Comparison of ENCODE assay signal across 8 mouse cellular contexts in the genomic region with DNA sequence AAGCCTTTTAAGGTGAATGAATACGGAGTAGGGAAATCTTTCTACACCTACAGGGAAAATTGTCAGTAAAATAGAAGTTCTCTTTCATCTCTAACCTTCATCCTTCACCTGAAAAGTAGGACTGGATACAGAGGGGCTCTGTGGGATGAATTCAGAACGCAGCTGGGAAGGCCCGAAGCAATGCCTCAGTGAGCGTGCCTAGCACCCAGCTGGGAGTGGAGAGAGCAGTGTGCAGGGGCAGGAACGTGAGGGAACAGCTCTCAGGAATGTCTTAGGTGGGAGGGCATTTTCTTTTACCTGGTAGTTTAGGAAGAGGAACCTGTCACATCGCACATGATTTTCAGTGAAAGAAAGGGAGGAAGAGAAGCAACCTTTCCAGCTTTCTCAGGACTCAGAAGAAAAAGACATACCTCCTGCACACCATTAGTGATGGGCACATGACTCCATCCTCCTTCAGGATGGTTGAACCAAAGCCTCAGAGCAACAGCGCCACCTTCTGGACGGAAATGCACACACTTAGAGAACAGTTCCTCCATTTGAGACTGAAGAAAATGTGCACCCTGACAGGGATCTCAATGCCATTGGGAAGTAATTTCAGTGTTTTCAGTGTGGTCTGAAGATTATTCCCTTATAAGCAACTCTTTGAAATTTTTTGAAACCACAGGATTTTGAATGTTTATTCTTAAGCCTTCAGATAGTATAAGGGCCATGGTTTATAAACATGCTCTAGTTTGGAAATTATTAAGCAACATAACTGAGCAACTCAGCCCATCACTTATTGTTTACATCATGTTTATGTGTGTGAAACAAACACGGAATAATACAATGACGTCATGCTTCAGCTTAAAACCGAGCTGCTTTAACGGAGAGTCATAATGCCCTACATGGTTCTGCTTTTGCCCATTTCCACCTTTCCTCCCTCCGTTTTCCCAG.
DNase-seq lines count a peak whose midpoint lies in the region; ATAC-seq lines count a peak whose summit lies in the region.

No protein-coding gene starts in this region.

- no peak overlapping the region for H3K4me2 ChIP-seq in liver, embryonic 12.5 days
- no peak overlapping the region for H3K4me2 ChIP-seq in intestine, embryonic 15.5 days (replicated peaks)
- no peak overlapping the region for H3K4me2 ChIP-seq in midbrain, embryonic 14.5 days (ENCODE audit: low read length)

- H3K4me3 ChIP-seq in liver, embryonic 12.5 days, result no peak overlapping the region
- no peak overlapping the region for H3K4me3 ChIP-seq in intestine, embryonic 15.5 days (replicated peaks)
- H3K4me3 ChIP-seq in midbrain, embryonic 14.5 days (replicated peaks; ENCODE audit: low read depth, low read length), result no peak overlapping the region

- 26% methylated on average over 13 of the region's 13 CpGs for WGBS in liver, embryonic 12.5 days (ENCODE audit: insufficient replicate concordance)
- 35% methylated on average over 13 of the region's 13 CpGs for WGBS in intestine, embryonic 15.5 days
- WGBS in midbrain, embryonic 14.5 days, result 33% methylated on average over 13 of the region's 13 CpGs

- H3K9ac ChIP-seq in liver, embryonic 12.5 days, result no peak overlapping the region
- no peak overlapping the region for H3K9ac ChIP-seq in intestine, embryonic 15.5 days
- no peak overlapping the region for H3K9ac ChIP-seq in midbrain, embryonic 14.5 days (replicated peaks; ENCODE audit: low read length)

- peak; percentile 67 for DNase-seq in liver
- peak; percentile 85 for DNase-seq in gastrocnemius, postnatal 10 days
- DNase-seq in left cerebral cortex, postnatal 25 days (ENCODE audit: low spot score in 2 of 2), result peak; percentile 68 to 75
- DNase-seq in midbrain, embryonic 14.5 days, result peak; percentile 91
- peak; percentile 15 for DNase-seq in splenic B cell, adult 2 months (ENCODE audit: low read depth, low spot score)

- no peaks in the 10 kb centered on the region for H3K36me3 ChIP-seq in liver, embryonic 12.5 days
- H3K36me3 ChIP-seq in intestine, embryonic 15.5 days, result no peaks in the 10 kb centered on the region
- H3K36me3 ChIP-seq in midbrain, embryonic 14.5 days (ENCODE audit: control insufficient read depth, insufficient read depth, low read length), result no peaks in the 10 kb centered on the region
- H3K36me3 ChIP-seq in splenic B cell, adult 2 months (ENCODE audit: control insufficient read depth, insufficient read depth, low read length, poor library complexity, severe bottlenecking), result no peaks in the 10 kb centered on the region

- H3K27me3 ChIP-seq in liver, embryonic 12.5 days (replicated peaks), result no peaks in the 10 kb centered on the region
- H3K27me3 ChIP-seq in intestine, embryonic 15.5 days (replicated peaks), result no peaks in the 10 kb centered on the region
- H3K27me3 ChIP-seq in midbrain, embryonic 14.5 days (ENCODE audit: control insufficient read depth, insufficient read depth, low read length), result no peaks in the 10 kb centered on the region
- H3K27me3 ChIP-seq in splenic B cell, adult 2 months (ENCODE audit: control insufficient read depth, insufficient read depth, low read length, poor library complexity, severe bottlenecking), result no peaks in the 10 kb centered on the region

- H3K27ac ChIP-seq in liver, embryonic 12.5 days, result no peak overlapping the region
- H3K27ac ChIP-seq in intestine, embryonic 15.5 days, result no peak overlapping the region
- H3K27ac ChIP-seq in midbrain, embryonic 14.5 days (replicated peaks; ENCODE audit: low read depth, low read length), result no peak overlapping the region

- no peaks in the 10 kb centered on the region for H3K9me3 ChIP-seq in liver, embryonic 12.5 days (replicated peaks)
- no peaks in the 10 kb centered on the region for H3K9me3 ChIP-seq in intestine, embryonic 15.5 days
- no peaks in the 10 kb centered on the region for H3K9me3 ChIP-seq in midbrain, embryonic 14.5 days (ENCODE audit: control insufficient read depth, low read length)

- ATAC-seq in liver, embryonic 12.5 days, result no peak
- peak; percentile 94 for ATAC-seq in common myeloid progenitor, adult 5-6 weeks (replicated peaks; ENCODE audit: low read depth, poor library complexity, severe bottlenecking)
- ATAC-seq in intestine, embryonic 15.5 days, result peak; percentile 89
- ATAC-seq in midbrain, embryonic 14.5 days (ENCODE audit: low FRiP score, low TSS enrichment), result peak; percentile 64; the same call in 1 of the 2 replicates

- H3K4me1 ChIP-seq in liver, embryonic 12.5 days, result no peaks in the 10 kb centered on the region
- 0 out of 2 replicates have a peak, but pooled peaks cover 4% of the 10 kb centered on the region for H3K4me1 ChIP-seq in intestine, embryonic 15.5 days (replicated peaks)
- no peaks in the 10 kb centered on the region for H3K4me1 ChIP-seq in midbrain, embryonic 14.5 days (ENCODE audit: control insufficient read depth, insufficient read depth, low read length)

- intact Hi-C loops in left cerebral cortex, postnatal 25 days (cut with DNase I), result loop anchor here (5.0 to 10.0 kb wide), 3 partner anchors 447 to 700 kb away; no protein-coding TSS in a partner anchor

Comparison
In these comparisons a context has a peak if more than half of its experiments do, and no peak if none do; other contexts are left out.
1. DNase-seq: peak in every context shown above with its lines; median percentile 91 in midbrain, embryonic 14.5 days; 85 in gastrocnemius, postnatal 10 days; 72 in left cerebral cortex, postnatal 25 days; 67 in liver; 15 in splenic B cell, adult 2 months.